Mouse (Mus musculus) brain, embryonic 18.5 days (tissue): ENCODE measurements around the gene Slc25a28.

Experiments used
- DNase-seq: peaks from one replicate; pipeline ENCODE4 v3.0.0-alpha.2; 2012; ENCODE audit warnings: low read depth, low spot score

Slc25a28 gene

DNA sequence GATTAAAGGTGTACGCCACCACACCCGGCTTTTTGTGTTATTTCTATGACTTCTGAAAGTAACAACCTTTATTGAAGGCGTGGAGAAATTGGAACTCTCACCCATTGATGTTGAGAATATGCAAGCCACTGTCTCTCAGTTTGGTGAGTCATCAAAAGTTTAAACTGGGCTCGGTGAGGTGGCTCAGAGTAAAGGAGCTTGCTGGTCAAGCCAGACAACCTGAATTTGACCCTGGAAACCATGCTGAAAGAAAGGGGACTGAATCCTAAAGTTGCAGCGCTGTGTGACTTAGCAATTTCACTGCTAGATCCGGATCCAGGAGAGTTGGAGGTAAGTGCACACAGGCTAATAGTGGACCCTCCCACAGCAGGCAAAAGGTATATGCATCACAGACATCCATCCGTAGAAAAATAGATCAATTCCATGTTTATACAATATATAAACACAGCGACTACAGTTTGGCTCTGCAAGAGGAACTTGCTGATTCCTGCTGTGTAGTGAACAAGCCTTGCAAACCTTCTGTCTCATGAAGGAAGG, 3.9 kb upstream of the Slc25a28 start:
- DNase-seq: no peak

DNA sequence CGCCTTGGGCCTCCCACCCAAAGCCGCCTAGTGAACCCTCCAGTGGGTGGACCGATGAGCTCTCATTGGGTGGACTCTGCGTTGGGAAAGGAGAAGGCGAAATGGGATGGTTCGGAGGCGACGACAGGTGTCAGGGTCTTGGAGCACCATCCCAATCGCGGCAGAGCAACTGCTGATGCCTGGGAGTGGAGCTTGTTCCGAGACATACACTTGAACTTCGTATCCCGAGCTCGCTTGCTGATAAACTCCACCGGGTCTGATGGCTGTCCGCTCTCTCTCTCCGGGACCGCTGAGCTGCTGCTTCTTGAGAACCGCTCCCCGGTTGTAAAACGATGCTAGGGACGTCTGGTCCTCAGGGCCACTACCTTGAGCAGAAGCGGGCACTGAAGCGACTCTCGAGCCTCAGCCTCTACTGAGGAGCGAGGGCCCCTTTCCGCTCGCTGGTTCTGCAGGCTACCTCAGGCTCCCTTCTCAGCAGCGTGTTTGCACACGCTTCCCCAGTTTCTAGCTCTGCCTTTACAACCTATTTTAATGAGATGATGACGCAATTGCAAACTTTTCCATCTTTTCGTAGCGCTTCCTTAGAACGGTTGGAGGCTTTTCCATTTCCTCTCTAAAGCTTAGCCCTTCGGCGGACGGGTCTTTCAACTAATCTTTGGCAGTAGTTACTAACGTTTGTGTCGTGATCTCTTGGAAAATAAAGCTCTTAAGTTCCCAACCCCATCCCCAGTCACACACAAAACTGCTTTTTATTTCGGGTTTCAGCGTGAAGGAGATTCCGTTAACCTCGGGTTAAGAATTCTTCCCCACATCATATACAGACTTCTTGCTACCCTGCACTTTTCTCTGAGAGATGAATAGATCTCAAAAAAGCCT, 1.1 kb upstream of the Slc25a28 start:
- no peak for DNase-seq

DNA sequence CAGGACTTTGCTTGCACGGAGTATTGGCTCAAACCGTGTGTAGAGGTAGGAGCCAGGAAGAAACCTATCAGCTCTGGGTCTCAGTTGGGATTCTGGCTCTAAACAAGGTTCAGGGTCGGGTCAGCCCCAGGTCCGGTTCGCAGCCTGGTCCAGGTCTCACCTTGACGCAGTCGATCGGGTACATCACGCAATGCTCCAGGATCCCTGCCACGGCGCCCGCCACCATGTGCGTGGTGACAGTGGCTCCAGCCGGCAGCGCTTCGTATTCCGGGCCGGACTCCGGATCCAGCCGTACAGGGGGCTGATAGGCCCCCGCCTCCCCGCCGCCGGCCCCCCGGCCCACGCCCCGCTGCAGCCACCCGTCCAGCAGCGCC, 378 bp downstream of the Slc25a28 start:
- no peak for DNase-seq

DNA sequence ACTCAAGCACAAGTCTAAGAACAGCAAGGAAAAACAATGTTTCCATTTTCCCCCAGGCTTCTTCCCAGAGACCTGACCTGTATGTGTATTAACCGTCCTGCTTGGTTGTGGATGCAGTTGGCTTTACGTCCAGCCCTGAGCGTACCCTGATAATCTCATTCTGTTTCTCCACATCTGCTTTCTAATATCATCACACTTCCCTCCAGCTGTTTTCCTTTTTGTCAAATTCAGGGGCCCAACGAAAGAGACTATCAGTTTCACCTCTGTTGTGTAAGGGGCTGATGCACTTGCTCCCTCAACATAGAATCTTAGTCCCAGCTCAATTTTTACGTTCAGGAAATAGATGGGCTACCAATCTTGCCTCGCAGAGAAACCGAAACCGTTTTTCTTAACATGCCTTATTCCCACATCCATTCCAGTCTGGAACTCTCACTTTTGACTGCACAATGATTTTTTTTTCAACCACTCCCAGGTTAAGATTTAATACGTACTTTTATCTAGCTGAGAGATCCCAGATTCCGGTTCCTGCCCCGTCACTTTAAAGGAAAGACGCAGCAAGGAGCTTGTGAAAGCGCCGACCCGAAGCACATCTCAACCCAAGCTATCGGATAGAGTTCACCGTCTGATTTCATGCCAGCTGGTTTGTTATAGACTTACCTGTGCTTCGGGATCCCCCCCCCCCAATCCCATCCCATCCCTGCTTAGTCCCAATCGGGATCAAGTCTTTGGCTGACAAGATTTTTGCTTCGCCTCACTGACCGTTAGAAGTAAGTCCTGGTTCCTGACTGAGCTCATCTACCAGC, 967 bp downstream of the Slc25a28 start:
- DNase-seq: no peak

DNA sequence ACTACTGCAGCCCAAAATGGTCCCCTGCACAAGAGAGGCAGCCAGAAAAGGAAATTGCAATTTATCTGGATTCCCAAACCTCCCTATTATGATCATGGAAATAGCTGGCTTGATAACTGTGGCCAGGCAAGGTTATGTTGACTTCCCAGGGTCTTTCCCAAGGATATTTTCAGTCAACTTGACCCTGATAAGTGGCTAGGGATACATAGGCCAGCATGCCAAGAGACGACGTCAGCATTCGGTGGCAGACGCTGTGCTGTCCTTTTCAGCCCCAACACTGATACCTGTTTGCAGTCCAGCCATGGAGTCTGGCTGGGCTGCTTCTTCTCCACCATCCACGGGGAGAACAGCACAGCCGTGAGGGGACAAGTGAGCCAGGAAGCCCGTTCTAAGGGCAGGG, 3.6 kb downstream of the Slc25a28 start:
- no peak for DNase-seq

DNA sequence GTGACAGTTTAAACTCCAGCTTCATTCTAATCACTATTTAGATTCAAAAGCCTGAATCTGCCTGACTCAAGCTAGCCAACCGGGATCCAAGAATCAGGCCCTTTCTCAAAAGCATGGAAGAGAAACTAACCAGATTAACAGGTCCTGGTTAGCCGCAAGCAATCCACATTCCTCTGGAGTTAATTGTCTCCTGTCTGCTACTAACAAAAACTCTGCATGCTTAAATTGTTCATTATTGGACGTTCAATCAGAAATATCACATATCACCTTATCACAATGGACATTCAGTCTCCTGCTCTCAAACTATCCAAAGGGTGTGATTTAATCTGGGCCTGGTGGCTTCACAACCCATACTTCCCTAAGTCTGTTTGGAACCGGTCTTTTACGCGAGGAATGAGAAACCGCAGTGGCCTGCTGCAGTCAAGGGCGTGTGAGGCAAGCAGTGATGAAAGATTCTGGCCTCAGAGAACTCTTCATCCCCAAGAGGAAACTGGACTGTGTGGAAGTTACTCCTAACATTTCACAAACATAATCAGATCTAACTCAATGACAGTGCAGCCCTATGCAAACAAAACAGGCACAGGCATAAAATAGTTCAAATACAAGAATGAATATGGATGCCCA, 5.4 kb downstream of the Slc25a28 start:
- no peak for DNase-seq

DNA sequence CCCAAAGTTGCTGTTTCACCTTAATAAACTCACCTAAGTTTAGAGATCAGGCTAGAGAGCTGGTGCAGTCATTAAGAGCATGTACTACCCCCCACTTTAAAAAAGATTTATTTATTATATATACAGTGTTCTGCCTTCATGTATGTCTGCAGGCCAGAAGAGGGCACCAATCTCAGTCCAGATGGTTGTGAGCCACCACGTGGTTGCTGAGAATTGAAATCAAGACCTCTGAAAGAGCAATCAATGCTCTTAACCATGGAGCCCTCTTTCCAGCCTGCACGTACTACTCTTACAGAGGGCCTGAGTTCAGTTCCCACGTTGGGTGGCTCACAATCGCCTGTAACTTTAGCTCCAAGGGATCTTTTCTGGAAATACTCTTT, 7.3 kb downstream of the Slc25a28 start:
- no peak for DNase-seq

DNA sequence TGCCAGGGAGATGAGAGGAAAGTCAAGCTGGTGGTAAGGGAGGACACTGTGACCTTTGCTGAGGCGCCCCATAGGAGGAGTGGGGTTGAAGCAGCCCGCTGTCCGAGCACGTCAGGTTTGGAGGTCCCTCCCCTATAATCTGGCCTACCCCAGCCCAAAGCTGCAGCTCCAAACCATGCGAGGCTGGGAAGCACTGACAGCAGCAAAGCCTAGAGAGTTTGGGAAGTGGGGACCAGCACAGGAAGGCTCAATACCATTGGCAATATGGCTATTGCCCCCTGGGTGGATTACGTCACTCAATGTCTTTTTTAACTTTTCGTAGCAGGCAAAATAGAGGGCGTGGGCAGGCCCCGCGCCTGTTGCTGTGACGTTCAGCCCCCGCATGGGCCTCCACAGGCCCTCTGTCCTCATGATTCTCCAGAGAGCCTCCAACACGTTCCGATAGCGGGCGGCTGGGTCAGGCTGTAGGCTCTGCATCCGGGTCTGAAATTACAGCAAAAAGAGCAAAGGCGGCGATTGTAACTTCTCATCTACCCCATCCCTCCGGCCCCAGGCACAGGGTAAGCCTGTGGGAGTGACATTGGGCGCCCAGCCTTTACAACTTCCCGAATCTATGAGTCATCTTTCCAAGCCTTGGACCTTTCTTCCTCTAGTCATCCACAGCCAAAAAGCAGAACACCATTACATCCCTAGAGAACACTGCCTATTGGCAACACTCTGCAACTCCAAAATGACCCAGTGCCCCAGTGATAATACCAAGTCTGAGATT, 7.8 kb downstream of the Slc25a28 start:
- no peak for DNase-seq

DNA sequence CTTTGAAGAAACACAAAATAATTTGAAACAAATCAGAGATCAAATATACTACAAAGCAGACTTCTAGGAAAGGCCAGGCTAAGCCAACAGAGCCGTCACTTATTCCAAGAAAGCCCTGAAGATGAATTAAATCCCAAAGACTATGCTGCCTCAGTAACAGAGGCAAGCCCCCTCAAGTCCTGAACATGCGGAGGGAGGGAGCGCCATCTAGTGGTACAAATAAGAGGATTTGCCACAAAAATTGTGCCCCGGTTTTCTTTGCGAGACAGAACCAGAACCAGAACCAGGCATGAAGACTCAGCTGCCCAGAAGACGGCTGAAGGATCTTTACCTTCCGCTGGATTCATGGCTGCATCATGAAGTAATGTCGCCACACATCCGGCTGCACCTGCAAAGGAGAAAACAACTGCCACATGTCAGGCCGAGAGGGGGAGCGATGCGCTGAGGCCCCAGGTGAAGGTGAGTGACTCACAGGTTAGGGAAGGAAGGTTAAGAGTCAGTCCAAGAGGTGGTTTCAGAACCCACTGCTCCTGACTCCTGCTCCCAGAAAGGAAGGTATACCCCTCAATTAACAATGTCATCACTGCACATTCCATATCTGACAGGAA, 9.1 kb downstream of the Slc25a28 start:
- DNase-seq: no peak

DNA sequence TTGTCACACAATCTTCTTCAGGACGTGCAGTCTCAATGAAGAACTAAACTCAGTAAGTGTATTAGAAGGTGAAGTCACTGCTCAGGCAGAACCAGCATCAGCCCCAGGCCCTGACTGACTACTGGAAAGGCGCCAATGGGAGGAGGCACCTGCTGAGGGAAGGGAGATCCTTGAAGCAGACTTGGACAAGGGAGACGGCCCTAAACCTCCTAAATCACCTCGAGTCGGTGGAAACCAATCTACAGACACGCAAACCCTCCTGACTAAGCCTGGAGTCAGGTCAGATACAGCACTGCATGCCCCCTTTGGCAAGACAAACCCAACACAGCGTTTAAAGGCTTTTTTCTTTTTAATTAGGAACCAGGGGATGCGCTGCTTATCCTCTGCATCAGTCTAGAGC, 11.2 kb downstream of the Slc25a28 start:
- DNase-seq: no peak

DNA sequence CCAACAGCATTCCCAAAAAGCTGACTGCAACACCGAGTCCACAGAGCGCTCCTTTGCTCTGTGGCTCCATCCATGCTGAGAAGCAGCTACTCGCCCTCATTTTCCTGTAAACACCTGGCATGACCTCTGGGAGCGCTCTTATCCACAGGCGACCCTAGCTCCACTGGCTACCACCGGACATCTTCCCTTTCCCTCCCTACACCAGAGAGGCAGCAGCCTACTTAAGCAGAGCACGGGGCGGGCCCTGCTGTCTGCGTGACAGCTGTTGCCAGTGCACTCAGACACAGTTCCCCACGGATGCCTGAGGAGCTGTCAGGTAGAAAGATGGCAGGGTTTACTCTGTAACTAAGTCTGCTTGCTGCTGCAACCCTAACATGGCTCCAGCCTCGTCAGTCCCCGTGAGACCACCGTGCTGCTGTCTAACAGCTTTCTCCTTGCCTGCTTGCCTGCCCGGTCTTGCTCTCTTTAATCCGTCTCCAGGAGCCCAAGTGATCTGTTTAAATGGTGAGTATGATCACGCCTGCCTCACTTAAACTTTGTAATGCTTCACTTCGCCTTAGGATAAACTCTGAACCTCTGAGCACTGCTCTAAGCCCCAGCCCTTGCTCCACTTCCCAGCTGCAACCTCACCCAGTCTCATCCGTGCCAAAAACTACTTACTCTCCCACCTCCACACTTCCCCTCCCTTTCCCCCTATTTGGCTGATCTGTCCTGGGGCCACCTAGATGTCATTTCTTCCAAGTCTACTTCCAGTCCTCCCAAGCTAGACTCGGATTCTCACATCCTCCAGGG, 12.3 kb downstream of the Slc25a28 start:
- DNase-seq: no peak

DNA sequence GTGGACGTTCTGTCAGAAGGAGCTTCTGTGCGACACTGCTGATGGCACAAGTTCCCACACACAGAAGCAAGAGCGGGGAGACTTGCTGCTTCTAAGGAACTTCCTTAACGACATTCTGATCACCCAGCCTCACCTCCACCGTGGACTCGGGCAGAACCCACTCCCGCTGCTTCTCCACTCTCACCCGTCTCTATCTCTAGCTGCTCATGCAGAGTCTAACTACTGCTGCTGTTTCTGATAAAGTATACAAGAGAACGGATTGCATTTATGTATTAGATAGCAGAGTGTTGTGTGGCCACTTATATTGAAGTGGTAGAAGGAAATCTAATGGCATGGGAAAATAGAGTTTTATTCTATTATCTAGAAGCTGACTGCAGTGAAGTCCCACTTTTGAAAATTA, 13.9 kb downstream of the Slc25a28 start:
- no peak for DNase-seq

DNA sequence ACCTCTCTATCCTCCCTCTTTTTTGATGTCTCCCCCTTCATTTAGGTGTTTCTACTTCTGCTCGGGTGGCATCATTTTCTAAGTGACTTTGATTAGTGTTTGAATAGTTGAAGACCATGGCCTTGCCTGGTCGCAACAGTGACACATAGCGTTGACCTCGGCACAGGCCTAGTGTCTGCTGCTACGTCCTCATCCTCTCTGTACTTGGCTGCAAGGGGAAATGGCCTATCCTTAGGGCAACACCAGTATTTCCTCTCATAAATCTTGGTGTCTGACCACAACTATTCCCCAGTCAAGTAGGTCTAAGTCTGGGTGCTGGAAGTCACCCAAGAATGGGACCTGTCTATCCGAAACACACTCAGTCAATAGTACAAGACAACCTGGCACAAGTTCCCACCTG, 15.0 kb downstream of the Slc25a28 start:
- no peak for DNase-seq

DNA sequence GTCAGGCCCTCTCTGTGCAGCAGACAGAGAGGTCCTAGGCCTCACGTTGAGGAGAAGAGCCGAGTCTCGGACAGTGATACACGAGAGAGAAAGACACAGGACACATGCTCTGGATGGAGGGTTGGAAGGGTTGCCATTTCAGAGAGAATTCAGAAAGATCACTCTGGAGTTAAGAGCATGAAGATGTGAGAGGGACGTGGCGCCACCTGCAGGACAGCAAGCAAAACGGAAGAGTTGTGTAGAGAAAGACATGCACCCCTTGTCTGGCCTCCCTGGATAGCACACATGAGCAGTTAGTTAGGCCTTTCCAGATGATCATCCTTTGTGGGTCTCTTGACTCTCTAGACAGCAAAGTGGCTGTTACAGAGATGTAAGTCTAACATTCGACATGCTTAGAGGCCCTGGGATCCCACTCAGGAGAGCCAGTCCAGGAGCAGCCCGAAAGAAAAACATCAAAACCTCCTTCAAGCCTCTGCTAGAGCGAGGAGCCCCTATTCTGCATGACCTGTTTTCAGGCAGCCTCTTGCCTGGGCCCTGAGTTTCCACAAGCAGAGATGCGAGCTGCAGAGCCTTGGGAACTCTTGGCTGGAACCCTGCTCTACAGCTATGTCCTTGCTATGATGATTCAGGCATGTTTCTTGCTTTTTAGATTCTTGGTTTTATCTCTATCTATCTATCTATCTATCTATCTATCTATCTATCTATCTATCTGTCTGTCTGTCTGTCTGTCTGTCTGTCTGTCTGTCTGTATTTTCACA, 18.8 kb downstream of the Slc25a28 start:
- peak; percentile 24 for DNase-seq

DNA sequence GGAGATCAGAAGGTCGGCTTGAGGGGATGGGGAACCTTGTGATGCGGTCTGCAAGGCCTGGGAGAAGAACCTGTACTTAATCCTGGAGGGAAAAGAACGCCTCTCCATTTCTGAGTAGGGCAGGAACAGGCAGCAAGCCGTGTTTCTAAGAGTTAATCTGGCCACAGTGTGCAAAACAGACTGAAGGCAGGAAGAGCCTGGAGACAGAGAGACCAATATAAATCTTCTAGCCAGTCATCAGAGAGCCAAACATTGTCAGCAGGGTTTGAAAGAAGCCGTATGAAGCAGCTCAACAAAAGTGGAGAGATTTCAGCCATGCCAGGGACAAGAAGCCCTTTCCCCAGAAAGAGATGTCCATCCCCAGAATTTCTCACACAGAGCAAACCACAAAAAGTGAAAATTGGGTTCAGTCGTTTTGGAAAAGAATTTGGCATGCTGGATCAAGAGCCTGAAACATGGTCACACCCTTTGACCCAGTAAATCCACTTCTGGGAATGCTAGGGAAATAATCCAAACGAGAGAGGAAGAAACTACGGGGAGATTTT, 23.4 kb downstream of the Slc25a28 start:
- DNase-seq: no peak

DNA sequence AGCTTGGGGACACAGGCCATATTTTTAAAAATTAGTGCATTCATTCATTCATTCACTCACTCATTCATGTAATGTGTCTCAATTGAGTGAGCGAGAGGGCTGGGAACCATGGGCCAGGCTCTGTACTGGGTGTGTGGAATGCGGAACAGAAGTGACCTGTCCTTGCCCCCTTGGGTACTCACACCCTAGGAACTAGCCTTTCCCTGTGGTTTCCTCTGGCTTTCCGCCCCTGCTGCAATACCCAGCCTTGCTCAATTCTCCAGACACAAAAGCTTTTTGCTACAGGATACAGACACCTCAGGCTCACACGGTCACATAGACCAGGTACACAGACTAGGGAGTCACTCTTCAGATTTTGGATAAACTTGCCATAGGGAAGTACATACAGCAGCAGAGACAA, 26.3 kb downstream of the Slc25a28 start:
- no peak for DNase-seq

DNA sequence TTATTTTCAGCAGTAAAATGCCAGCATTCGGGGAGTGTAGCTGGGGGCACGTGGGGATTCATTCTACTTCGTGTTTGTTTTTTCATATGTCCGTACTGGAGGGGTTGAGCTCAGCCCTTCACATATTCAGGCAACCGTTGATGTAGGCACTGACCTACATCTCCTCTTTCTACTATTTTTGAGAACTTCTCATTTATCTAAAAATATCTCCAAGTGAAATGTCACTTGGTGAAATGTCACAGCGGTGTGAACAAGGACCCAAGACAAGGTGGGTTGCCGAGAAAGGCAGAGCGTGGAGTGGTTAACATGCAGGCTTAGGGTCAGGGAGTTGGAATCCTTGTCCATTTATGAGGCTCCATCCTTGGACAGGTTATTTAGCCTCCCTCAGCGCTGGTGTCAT, 27.4 kb downstream of the Slc25a28 start:
- no peak for DNase-seq

DNA sequence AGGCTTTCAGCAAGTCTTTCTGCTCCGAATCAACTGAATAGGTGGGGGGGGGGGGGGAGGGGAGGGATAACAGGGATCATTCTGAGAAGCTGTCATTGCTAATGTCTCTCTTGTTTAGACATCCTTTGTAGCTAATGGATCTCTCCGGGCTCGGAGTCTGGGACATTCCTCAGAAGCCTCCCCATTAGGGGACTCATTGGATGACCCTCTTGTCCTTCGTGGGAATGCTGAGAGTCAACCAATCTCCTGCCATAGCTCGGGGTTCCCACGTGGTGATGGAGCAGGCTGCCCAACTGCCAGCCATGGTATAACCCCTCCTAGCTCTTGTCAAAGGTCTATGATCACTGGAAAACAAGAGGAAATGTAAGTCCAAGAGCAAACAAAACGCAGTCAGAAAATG, 27.8 kb downstream of the Slc25a28 start:
- DNase-seq: no peak

DNA sequence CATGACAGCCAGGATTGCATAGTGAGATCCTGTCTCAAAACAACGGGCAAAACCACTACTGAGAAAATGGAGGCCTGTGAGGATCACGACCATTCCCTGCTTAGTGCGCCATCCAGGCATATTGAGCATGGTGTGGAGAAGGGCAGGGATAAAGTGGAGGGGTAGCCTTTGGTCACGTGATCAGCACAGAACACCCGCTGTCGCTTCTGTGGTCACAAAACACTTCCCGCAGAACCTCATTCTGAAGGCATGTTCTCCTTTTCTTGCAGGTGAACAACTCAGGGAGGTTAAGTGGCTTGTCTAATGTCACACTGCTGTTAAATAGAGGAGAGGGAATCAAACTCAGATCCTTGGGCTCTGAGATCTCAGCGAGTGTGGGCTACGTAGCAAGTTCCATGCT, 29.2 kb downstream of the Slc25a28 start:
- DNase-seq: no peak
